Mouse (Mus musculus): Measurements from ENCODE around the gene Col13a1. TPM values are rescaled to one million over a fixed set of nuclear protein-coding genes. Genes with fewer than 3 reads are reported as not detected.

Col13a1 gene
- total and polyA plus RNA-seq, 2 experiments = 0.73 to 3.1 TPM

DNA sequence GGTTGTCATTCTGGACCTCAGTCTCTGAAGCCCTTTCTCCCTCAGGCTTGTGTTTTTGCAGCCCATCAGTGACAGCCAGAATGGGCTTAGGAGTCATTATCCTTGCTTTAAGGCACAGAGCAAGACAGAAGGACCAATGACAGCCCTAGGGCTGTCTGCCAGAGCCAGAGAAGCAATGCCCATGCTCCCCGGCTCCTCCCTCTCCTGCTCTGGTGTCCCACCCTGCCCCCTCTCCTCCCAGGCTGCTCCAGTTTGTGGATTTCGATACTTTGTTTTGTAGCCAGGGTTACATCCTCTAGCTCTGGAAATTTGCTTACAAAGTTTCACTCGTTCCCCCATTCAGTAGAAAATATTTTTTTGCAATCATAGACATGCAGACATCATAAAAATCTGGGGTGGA, 69.9 kb downstream of the Col13a1 start:
- H3K27me3 ChIP-seq (ENCODE audit: control insufficient read depth, insufficient read depth, low read length) = no peaks in the 10 kb centered on the region
- H3K4me1 ChIP-seq (ENCODE audit: control insufficient read depth, insufficient read depth, low read length) = no peaks in the 10 kb centered on the region
- no peaks in the 10 kb centered on the region for H3K79me2 ChIP-seq (ENCODE audit: control insufficient read depth, insufficient read depth, low read length)
- TF ChIP-seq CTCF (IDR thresholded peaks at IDR 0.05; ENCODE audit: low read depth, low read length) (no peak), POLR2A (IDR thresholded peaks at IDR 0.05; ENCODE audit: extremely low read depth, insufficient read depth, low read length) (no peak)
- 71% methylated on average over 3 of the region's 3 CpGs for WGBS
- H3K27ac ChIP-seq (replicated peaks; ENCODE audit: insufficient read depth, low read depth, low read length) = no peak overlapping the region
- H3K36me3 ChIP-seq (ENCODE audit: control insufficient read depth, insufficient read depth, low read length) = no peaks in the 10 kb centered on the region
- no peak for DNase-seq (ENCODE audit: extremely low read depth, low read depth, low spot score)
- no peak overlapping the region for H3K4me3 ChIP-seq (ENCODE audit: insufficient read depth, low read depth, low read length)
- no peak overlapping the region for H3K9ac ChIP-seq (ENCODE audit: low read depth, low read length)

DNA sequence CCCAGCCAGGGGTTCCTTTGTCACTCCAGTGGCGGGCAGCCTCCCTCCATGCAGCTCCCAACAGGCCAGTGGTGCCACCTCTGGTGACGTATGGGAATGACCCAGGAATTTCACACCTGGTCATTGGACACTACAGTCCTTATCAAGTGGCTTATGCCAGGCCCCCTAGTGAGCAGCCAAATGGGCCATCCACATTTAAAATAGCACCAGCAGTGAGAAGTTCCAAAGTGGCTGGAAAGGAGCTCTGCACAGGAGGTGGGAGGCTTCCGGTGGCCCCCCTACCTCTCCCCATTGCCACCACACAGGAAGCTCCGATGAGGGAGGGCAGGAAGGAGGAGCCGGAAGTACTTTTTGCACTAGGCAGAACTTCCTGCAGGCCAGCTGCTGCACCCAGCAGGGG, 72.7 kb downstream of the Col13a1 start:
- DNase-seq (ENCODE audit: extremely low read depth, low read depth, low spot score) = no peak
- 44% methylated on average over 5 of the region's 5 CpGs for WGBS
- H3K9ac ChIP-seq (ENCODE audit: low read depth, low read length) = no peak overlapping the region
- H3K79me2 ChIP-seq (ENCODE audit: control insufficient read depth, insufficient read depth, low read length) = no peaks in the 10 kb centered on the region
- no peaks in the 10 kb centered on the region for H3K27me3 ChIP-seq (ENCODE audit: control insufficient read depth, insufficient read depth, low read length)
- no peak overlapping the region for H3K4me3 ChIP-seq (ENCODE audit: insufficient read depth, low read depth, low read length)
- no peaks in the 10 kb centered on the region for H3K36me3 ChIP-seq (ENCODE audit: control insufficient read depth, insufficient read depth, low read length)
- H3K4me1 ChIP-seq (ENCODE audit: control insufficient read depth, insufficient read depth, low read length) = no peaks in the 10 kb centered on the region
- TF ChIP-seq POLR2A (IDR thresholded peaks at IDR 0.05; ENCODE audit: extremely low read depth, insufficient read depth, low read length) (no peak), CTCF (IDR thresholded peaks at IDR 0.05; ENCODE audit: low read depth, low read length) (peak; percentile 29; the same call in 1 of the 2 replicates)
- no peak overlapping the region for H3K27ac ChIP-seq (replicated peaks; ENCODE audit: insufficient read depth, low read depth, low read length)

DNA sequence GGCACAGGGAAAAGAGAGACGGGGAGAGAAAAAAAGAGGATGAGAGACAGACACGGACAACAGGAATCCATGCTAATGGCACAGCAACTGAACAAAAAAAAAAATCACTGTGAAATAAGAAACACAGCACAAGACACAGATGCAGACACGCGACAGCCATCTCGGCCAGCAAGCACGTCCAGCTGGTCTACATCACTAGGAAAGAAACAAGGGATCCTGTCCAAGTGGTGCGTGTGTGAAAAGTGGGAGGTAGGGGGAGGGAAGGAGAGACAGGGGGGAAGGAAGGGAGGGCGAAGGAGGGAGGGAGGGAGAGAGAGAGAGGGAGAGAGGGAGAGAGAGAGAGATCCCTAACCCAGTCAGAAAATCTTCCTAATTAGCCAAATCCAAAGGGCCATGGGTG, 73.6 kb downstream of the Col13a1 start:
- no peak overlapping the region for H3K4me3 ChIP-seq (ENCODE audit: insufficient read depth, low read depth, low read length)
- no peaks in the 10 kb centered on the region for H3K27me3 ChIP-seq (ENCODE audit: control insufficient read depth, insufficient read depth, low read length)
- H3K27ac ChIP-seq (replicated peaks; ENCODE audit: insufficient read depth, low read depth, low read length) = no peak overlapping the region
- no peaks in the 10 kb centered on the region for H3K4me1 ChIP-seq (ENCODE audit: control insufficient read depth, insufficient read depth, low read length)
- no peaks in the 10 kb centered on the region for H3K79me2 ChIP-seq (ENCODE audit: control insufficient read depth, insufficient read depth, low read length)
- H3K36me3 ChIP-seq (ENCODE audit: control insufficient read depth, insufficient read depth, low read length) = no peaks in the 10 kb centered on the region
- H3K9ac ChIP-seq (ENCODE audit: low read depth, low read length) = no peak overlapping the region
- TF ChIP-seq CTCF (IDR thresholded peaks at IDR 0.05; ENCODE audit: low read depth, low read length) (no peak), POLR2A (IDR thresholded peaks at IDR 0.05; ENCODE audit: extremely low read depth, insufficient read depth, low read length) (no peak)
- WGBS = 55% methylated on average over 8 of the region's 8 CpGs
- DNase-seq (ENCODE audit: extremely low read depth, low read depth, low spot score) = no peak

DNA sequence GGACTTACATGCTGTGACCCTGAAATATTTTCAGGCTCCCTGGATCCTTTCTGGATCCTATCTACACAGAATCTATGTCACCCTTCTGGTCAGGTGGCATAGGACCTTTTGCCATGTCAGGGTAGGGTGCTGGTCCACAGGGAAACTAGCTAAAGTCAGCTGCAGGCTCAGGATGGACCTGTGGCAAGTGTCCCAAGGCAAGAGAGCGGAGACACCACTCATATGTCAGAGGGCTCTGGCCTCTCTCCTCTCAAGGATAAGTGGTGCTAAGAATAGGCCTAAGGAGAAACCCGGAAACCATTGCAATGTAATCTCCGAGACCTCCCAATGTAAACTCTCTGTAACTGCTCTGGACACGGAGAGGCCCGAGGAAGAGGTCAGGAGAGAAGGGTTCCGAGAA, 80.8 kb downstream of the Col13a1 start:
- H3K36me3 ChIP-seq (ENCODE audit: control insufficient read depth, insufficient read depth, low read length) = no peaks in the 10 kb centered on the region
- H3K4me1 ChIP-seq (ENCODE audit: control insufficient read depth, insufficient read depth, low read length) = no peaks in the 10 kb centered on the region
- WGBS = 64% methylated on average over 6 of the region's 6 CpGs
- no peak for TF ChIP-seq POLR2A (IDR thresholded peaks at IDR 0.05; ENCODE audit: extremely low read depth, insufficient read depth, low read length)
- no peak for TF ChIP-seq CTCF (IDR thresholded peaks at IDR 0.05; ENCODE audit: low read depth, low read length)
- H3K9ac ChIP-seq (ENCODE audit: low read depth, low read length) = no peak overlapping the region
- no peak for DNase-seq (ENCODE audit: extremely low read depth, low read depth, low spot score)
- H3K27me3 ChIP-seq (ENCODE audit: control insufficient read depth, insufficient read depth, low read length) = no peaks in the 10 kb centered on the region
- H3K27ac ChIP-seq (replicated peaks; ENCODE audit: insufficient read depth, low read depth, low read length) = no peak overlapping the region
- no peak overlapping the region for H3K4me3 ChIP-seq (ENCODE audit: insufficient read depth, low read depth, low read length)
- H3K79me2 ChIP-seq (ENCODE audit: control insufficient read depth, insufficient read depth, low read length) = no peaks in the 10 kb centered on the region

DNA sequence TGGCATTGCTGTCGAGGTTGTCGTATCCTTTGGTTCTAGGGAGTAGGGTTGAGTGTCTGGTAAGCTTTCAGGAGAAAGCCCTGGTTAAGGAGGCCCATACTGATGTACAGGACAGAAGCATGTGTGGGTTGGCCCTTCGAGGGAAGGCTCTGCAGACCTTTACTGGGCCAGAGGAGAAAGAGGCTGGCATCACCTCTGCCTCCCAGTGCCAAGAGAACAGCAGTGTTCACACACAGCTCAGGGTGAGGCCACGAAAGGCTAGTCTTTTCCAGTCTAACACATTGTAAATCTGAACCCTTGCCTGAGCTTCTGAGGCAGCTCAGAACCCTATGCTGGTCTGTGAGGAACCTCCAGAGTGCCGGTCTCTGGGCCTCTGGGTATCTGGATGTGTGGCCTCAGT, 84.3 kb downstream of the Col13a1 start:
- Histone ChIP-seq H3K4me1 (ENCODE audit: control insufficient read depth, insufficient read depth, low read length) (no peaks in the 10 kb centered on the region), H3K36me3 (ENCODE audit: control insufficient read depth, insufficient read depth, low read length) (no peaks in the 10 kb centered on the region), H3K27ac (replicated peaks; ENCODE audit: insufficient read depth, low read depth, low read length) (no peak overlapping the region), H3K4me3 (ENCODE audit: insufficient read depth, low read depth, low read length) (no peak overlapping the region), H3K79me2 (ENCODE audit: control insufficient read depth, insufficient read depth, low read length) (no peaks in the 10 kb centered on the region), H3K9ac (ENCODE audit: low read depth, low read length) (no peak overlapping the region), H3K27me3 (ENCODE audit: control insufficient read depth, insufficient read depth, low read length) (no peaks in the 10 kb centered on the region)
- TF ChIP-seq CTCF (IDR thresholded peaks at IDR 0.05; ENCODE audit: low read depth, low read length) = no peak
- TF ChIP-seq POLR2A (IDR thresholded peaks at IDR 0.05; ENCODE audit: extremely low read depth, insufficient read depth, low read length) = no peak
- no peak for DNase-seq (ENCODE audit: extremely low read depth, low read depth, low spot score)
- 80% methylated on average over 5 of the region's 5 CpGs for WGBS

DNA sequence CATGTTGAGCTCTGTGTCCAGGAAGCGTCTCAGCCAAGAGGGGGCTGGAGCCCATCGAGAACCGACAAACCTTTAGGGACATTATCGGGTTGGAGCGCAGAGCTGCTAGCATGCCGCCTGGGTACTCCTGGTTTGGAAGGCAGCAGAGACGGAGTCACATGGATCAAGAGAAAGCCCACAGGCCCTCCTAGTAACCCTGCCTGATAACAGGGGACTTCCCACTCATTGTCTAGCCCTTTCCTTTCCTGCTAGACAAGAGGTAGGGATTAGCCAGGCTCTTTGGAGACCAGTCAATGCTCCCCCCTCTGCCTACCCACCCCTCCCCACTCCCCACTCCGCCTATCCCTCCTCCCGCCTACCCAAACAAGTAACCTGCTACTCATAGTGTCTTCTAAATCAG, 87.8 kb downstream of the Col13a1 start:
- H3K27me3 ChIP-seq (ENCODE audit: control insufficient read depth, insufficient read depth, low read length) = no peaks in the 10 kb centered on the region
- H3K27ac ChIP-seq (replicated peaks; ENCODE audit: insufficient read depth, low read depth, low read length) = no peak overlapping the region
- H3K79me2 ChIP-seq (ENCODE audit: control insufficient read depth, insufficient read depth, low read length) = no peaks in the 10 kb centered on the region
- WGBS = 67% methylated on average over 9 of the region's 9 CpGs
- no peak overlapping the region for H3K4me3 ChIP-seq (ENCODE audit: insufficient read depth, low read depth, low read length)
- TF ChIP-seq POLR2A (IDR thresholded peaks at IDR 0.05; ENCODE audit: extremely low read depth, insufficient read depth, low read length) (no peak), CTCF (IDR thresholded peaks at IDR 0.05; ENCODE audit: low read depth, low read length) (no peak)
- no peaks in the 10 kb centered on the region for H3K4me1 ChIP-seq (ENCODE audit: control insufficient read depth, insufficient read depth, low read length)
- no peaks in the 10 kb centered on the region for H3K36me3 ChIP-seq (ENCODE audit: control insufficient read depth, insufficient read depth, low read length)
- DNase-seq (ENCODE audit: extremely low read depth, low read depth, low spot score) = no peak
- H3K9ac ChIP-seq (ENCODE audit: low read depth, low read length) = no peak overlapping the region

All from liver, adult 2 months (tissue).